Mouse (Mus musculus) CH12.LX (cell line): ENCODE results near the gene Sema4g. TPM values are rescaled to one million over a fixed set of nuclear protein-coding genes. Genes with fewer than 3 reads are reported as not detected.

Experiments
- DNase-seq: peaks from one replicate; pipeline ENCODE4 v3.0.0-alpha.2; 2013; ENCODE audit errors: extremely low read depth
- H3K27ac ChIP-seq: 2 replicates; pipeline ENCODE4 v1.5.1; 2012; ENCODE audit warnings: low read depth, mild to moderate bottlenecking, control low read depth, moderate library complexity; ENCODE audit not compliant: insufficient read depth
- H3K27me3 ChIP-seq: replicated peaks from 2 replicates; pipeline ENCODE3; 2012; ENCODE audit warnings: inconsistent platforms
- H3K36me3 ChIP-seq, 2 experiments: replicated peaks in 1 of 2; 2 replicates each; pipeline versions ENCODE3 to v1.6.1; 2012; ENCODE audit warnings: inconsistent platforms in 1 of 2, low read length in 1 of 2, mild to moderate bottlenecking in 1 of 2, mixed read lengths in 1 of 2, moderate library complexity in 1 of 2; ENCODE audit not compliant: control insufficient read depth in 1 of 2, insufficient read depth in 1 of 2
- H3K4me1 ChIP-seq, 2 experiments: 2 replicates each; pipeline ENCODE4 v1.6.1; 2012; ENCODE audit warnings: inconsistent platforms in 1 of 2, moderate library complexity in 1 of 2; ENCODE audit not compliant: insufficient read depth in 2 of 2, control insufficient read depth in 1 of 2
- H3K4me2 ChIP-seq: 2 replicates; pipeline ENCODE4 v1.6.1; 2012; ENCODE audit warnings: low read depth, mild to moderate bottlenecking, control low read depth; ENCODE audit not compliant: poor library complexity, insufficient read depth, severe bottlenecking
- H3K4me3 ChIP-seq, 3 experiments: fragments of 150-350 bp in 1 of 3; sonication (generic) in 1 of 3; replicated peaks in 1 of 3; 2 replicates each; pipeline versions ENCODE3 to v1.5.1; 2011 to 2012; ENCODE audit warnings: low read depth in 2 of 3, low read length in 2 of 3, mild to moderate bottlenecking in 2 of 3, moderate library complexity in 2 of 3, control low read depth in 1 of 3, improper control_type of control experiment in 1 of 3, inconsistent platforms in 1 of 3, mixed read lengths in 1 of 3; ENCODE audit not compliant: poor library complexity in 1 of 3
- H3K79me2 ChIP-seq: replicated peaks from 2 replicates; pipeline ENCODE4 v1.6.1; 2012; ENCODE audit warnings: mild to moderate bottlenecking, moderate library complexity; ENCODE audit not compliant: control insufficient read depth, poor library complexity, insufficient read depth, severe bottlenecking; ENCODE audit errors: extremely low read depth
- H3K9ac ChIP-seq: 2 replicates; pipeline ENCODE4 v1.6.1; 2012; ENCODE audit warnings: low read depth, mild to moderate bottlenecking, control low read depth, moderate library complexity; ENCODE audit not compliant: insufficient read depth
- H3K9me3 ChIP-seq: replicated peaks from 2 replicates; pipeline ENCODE3; 2012; ENCODE audit warnings: low read length, inconsistent platforms, mixed read lengths
- BHLHE40 ChIP-seq: IDR thresholded peaks from 2 replicates; pipeline ENCODE4 v1.6.1; 2011; ENCODE audit warnings: mild to moderate bottlenecking, low read depth, low read length, improper control_type of control experiment
- CHD2 ChIP-seq: IDR thresholded peaks from 2 replicates; pipeline ENCODE4 v1.6.1; 2011; ENCODE audit warnings: low read length, improper control_type of control experiment
- CTCF ChIP-seq, 2 experiments: IDR thresholded peaks in 1 of 2; conservative IDR thresholded peaks in 1 of 2; 2 replicates each; pipeline ENCODE4 v1.5.1; 2011 to 2012; ENCODE audit warnings: low read depth in 2 of 2, low read length in 2 of 2, improper control_type of control experiment in 1 of 2, inconsistent platforms in 1 of 2, mild to moderate bottlenecking in 1 of 2, moderate library complexity in 1 of 2
- E2F4 ChIP-seq: IDR thresholded peaks from 2 replicates; pipeline ENCODE4 v1.6.1; 2011; ENCODE audit warnings: low read depth, low read length, improper control_type of control experiment; ENCODE audit not compliant: insufficient replicate concordance
- ELF1 ChIP-seq: IDR thresholded peaks from 2 replicates; pipeline ENCODE4 v1.6.1; 2014; ENCODE audit warnings: low read depth, mild to moderate bottlenecking, inconsistent platforms, low read length, improper control_type of control experiment
- EP300 ChIP-seq: IDR thresholded peaks from 2 replicates; pipeline ENCODE4 v1.6.1; 2011; ENCODE audit warnings: low read length, improper control_type of control experiment
- ETS1 ChIP-seq: conservative IDR thresholded peaks from 2 replicates; pipeline ENCODE4 v1.6.1; 2012; ENCODE audit warnings: low read depth, mild to moderate bottlenecking, inconsistent platforms, low read length, improper control_type of control experiment, moderate library complexity
- GABPA ChIP-seq: IDR thresholded peaks from 2 replicates; pipeline ENCODE4 v1.6.1; 2012; ENCODE audit warnings: low read depth, low read length, improper control_type of control experiment, inconsistent platforms; ENCODE audit not compliant: insufficient replicate concordance
- IRF4 ChIP-seq: IDR thresholded peaks from 2 replicates; pipeline ENCODE4 v1.6.1; 2014; ENCODE audit warnings: low read depth, mild to moderate bottlenecking, inconsistent platforms, low read length, improper control_type of control experiment
- JUN ChIP-seq: IDR thresholded peaks from 2 replicates; pipeline ENCODE4 v1.6.1; 2011; ENCODE audit warnings: low read depth, mild to moderate bottlenecking, low read length, improper control_type of control experiment, moderate library complexity; ENCODE audit not compliant: insufficient read depth
- JUND ChIP-seq: conservative IDR thresholded peaks from 2 replicates; pipeline ENCODE4 v1.6.1; 2011; ENCODE audit warnings: low read depth, low read length, improper control_type of control experiment
- KAT2A ChIP-seq: IDR thresholded peaks from 2 replicates; pipeline ENCODE4 v1.6.1; 2012; ENCODE audit warnings: low read length, improper control_type of control experiment, inconsistent platforms; ENCODE audit not compliant: insufficient replicate concordance
- MAFK ChIP-seq: IDR thresholded peaks from 2 replicates; pipeline ENCODE4 v1.6.1; 2011; ENCODE audit warnings: low read length, improper control_type of control experiment; ENCODE audit not compliant: insufficient replicate concordance
- MAX ChIP-seq: IDR thresholded peaks from 2 replicates; pipeline ENCODE4 v1.6.1; 2011; ENCODE audit warnings: low read length, improper control_type of control experiment
- MXI1 ChIP-seq: IDR thresholded peaks from 2 replicates; pipeline ENCODE4 v1.6.1; 2011; ENCODE audit warnings: mild to moderate bottlenecking, low read depth, low read length, improper control_type of control experiment
- MYC ChIP-seq: IDR thresholded peaks from 2 replicates; pipeline ENCODE4 v1.6.1; 2011; ENCODE audit warnings: low read depth, mild to moderate bottlenecking, improper control_type of control experiment, low read length
- NELFE ChIP-seq: IDR thresholded peaks from 2 replicates; pipeline ENCODE4 v1.6.1; 2011; ENCODE audit warnings: low read depth, low read length, improper control_type of control experiment
- NRF1 ChIP-seq: IDR thresholded peaks from 2 replicates; pipeline ENCODE4 v1.6.1; 2014; ENCODE audit warnings: low read depth, mild to moderate bottlenecking, inconsistent platforms, low read length, improper control_type of control experiment, moderate library complexity
- PAX5 ChIP-seq: IDR thresholded peaks from 2 replicates; pipeline ENCODE4 v1.6.1; 2012; ENCODE audit warnings: low read length, inconsistent platforms, mixed read lengths
- POLR2A ChIP-seq: IDR thresholded peaks from 2 replicates; pipeline ENCODE4 v1.6.1; 2011; ENCODE audit warnings: low read depth, mild to moderate bottlenecking, improper control_type of control experiment, low read length
- POLR2AphosphoS2 ChIP-seq: IDR thresholded peaks from 2 replicates; pipeline ENCODE4 v1.6.1; 2011; ENCODE audit warnings: low read depth, low read length, improper control_type of control experiment
- RAD21 ChIP-seq: IDR thresholded peaks from 2 replicates; pipeline ENCODE4 v1.6.1; 2011; ENCODE audit warnings: low read depth, mild to moderate bottlenecking, low read length, improper control_type of control experiment, moderate library complexity
- RCOR1 ChIP-seq: conservative IDR thresholded peaks from 2 replicates; pipeline ENCODE4 v1.6.1; 2012; ENCODE audit warnings: low read depth, mild to moderate bottlenecking, inconsistent platforms, low read length, improper control_type of control experiment
- SIN3A ChIP-seq: IDR thresholded peaks from 2 replicates; pipeline ENCODE4 v1.6.1; 2012; ENCODE audit warnings: low read length, improper control_type of control experiment, inconsistent platforms
- TBP ChIP-seq: conservative IDR thresholded peaks from 2 replicates; pipeline ENCODE4 v1.6.1; 2011; ENCODE audit warnings: low read depth, low read length, improper control_type of control experiment
- TCF12 ChIP-seq: IDR thresholded peaks from 2 replicates; pipeline ENCODE4 v1.6.1; 2014; ENCODE audit warnings: low read depth, mild to moderate bottlenecking, inconsistent platforms, low read length, improper control_type of control experiment
- ZC3H11A ChIP-seq: IDR thresholded peaks from 2 replicates; pipeline ENCODE4 v1.6.1; 2012; ENCODE audit warnings: low read depth, mild to moderate bottlenecking, inconsistent platforms, low read length, improper control_type of control experiment
- ZKSCAN1 ChIP-seq: IDR thresholded peaks from 2 replicates; pipeline ENCODE4 v1.6.1; 2012; ENCODE audit warnings: low read depth, inconsistent platforms, low read length, improper control_type of control experiment, borderline replicate concordance
- ZNF384 ChIP-seq: IDR thresholded peaks from 2 replicates; pipeline ENCODE4 v1.6.1; 2012; ENCODE audit warnings: low read depth, low read length, improper control_type of control experiment, inconsistent platforms
- dilution Hi-C: fragments of 300-500 bp; cut with MboI; formaldehyde crosslinking; loops from 2 replicates; pipeline ENCODE4 v1.14.3; 2020; ENCODE audit warnings: low sequenced_read_pairs; ENCODE audit not compliant: extremely low pct_unique_long_range_greater_than_20kb, extremely low pct_ligation_motif_present
- in situ Hi-C: fragments of 300-500 bp; cut with MboI; formaldehyde crosslinking; loops from 3 replicates; pipeline ENCODE4 v1.14.3; 2019; ENCODE audit warnings: low sequenced_read_pairs, low pct_ligation_motif_present, low pct_unique_long_range_greater_than_20kb, mixed read lengths
- polyA plus RNA-seq: library from polyadenylated mRNA; unstranded; fragments of >175 nt; gene quantifications from 2 replicates; pipeline ENCODE4 v1.2.1, GENCODE M21; 2012; ENCODE audit warnings: low read depth; ENCODE audit not compliant: insufficient read length
- total RNA-seq, 2 experiments: library from RNA; depleted of rRNA; stranded (reverse); fragments of 300-350 nt in 1 of 2; fragments of >200 nt in 1 of 2; gene quantifications; 2 replicates each; pipeline ENCODE4 v1.2.3; 2012 to 2014

Gene Sema4g
- total and polyA plus RNA-seq, 3 experiments, result 0.71 to 8.4 (median 1.1) TPM

- dilution Hi-C loops, result no loop called here
- Histone ChIP-seq H3K4me1 (peaks cover 4 to 30% of the 10 kb centered on the region in 2 experiments; a peak in 3 of 4 replicates), H3K9ac (no peak within 1 kb of the TSS), H3K4me3 (peak within 1 kb of the TSS in 1 of 3 experiments; percentile 70), H3K27me3 (peaks cover 63% of the 10 kb centered on the region), H3K9me3 (no peaks in the 10 kb centered on the region), H3K79me2 (no peaks in the 10 kb centered on the region), H3K4me2 (peak within 1 kb of the TSS; percentile 67), H3K27ac (no peak within 1 kb of the TSS), H3K36me3 (peaks cover 3 to 16% of the 10 kb centered on the region in 2 experiments)
- TF ChIP-seq ETS1 (no peak), CHD2 (no peak), MAX (no peak), TCF12 (no peak), GABPA (no peak), ZC3H11A (no peak), MAFK (no peak), RAD21 (no peak), RCOR1 (no peak), KAT2A (no peak)
- in situ Hi-C loops, result loop anchor here (25.0 kb wide), 1 partner anchor 458 kb away; no protein-coding TSS in a partner anchor
- no peak for DNase-seq
Measured at GRCm38 (mm10) chr19:45045651-45046050, 56.8 kb downstream of the Sema4g start, which contains the start of gene Pdzd7. Gene Pdzd7, minus strand, starts transcription at chr19:45045717.

- Histone ChIP-seq H3K4me3 (peak overlapping the region; percentile 65 to 93 (median 70)), H3K4me1 (peaks cover 4 to 29% of the 10 kb centered on the region in 2 experiments; a peak in 3 of 4 replicates), H3K9me3 (no peaks in the 10 kb centered on the region), H3K9ac (peak overlapping the region; percentile 50; the same call in 1 of the 2 replicates), H3K4me2 (peak overlapping the region; percentile 67), H3K79me2 (no peaks in the 10 kb centered on the region), H3K36me3 (peaks cover 3 to 22% of the 10 kb centered on the region in 2 experiments), H3K27ac (no peak overlapping the region), H3K27me3 (peaks cover 54% of the 10 kb centered on the region)
- in situ Hi-C loops (loop anchor here (25.0 kb wide), 1 partner anchor 459 kb away; no protein-coding TSS in a partner anchor), dilution Hi-C loops (no loop called here)
- DNase-seq, result peak; percentile 55
- TF ChIP-seq JUND, result no peak
- no peak for TF ChIP-seq PAX5
- no peak for TF ChIP-seq BHLHE40
- TF ChIP-seq KAT2A, result no peak
- no peak for TF ChIP-seq POLR2AphosphoS2
- no peak for TF ChIP-seq RAD21
- no peak for TF ChIP-seq ZNF384
- TF ChIP-seq IRF4, result no peak
- no peak for TF ChIP-seq MAFK
- TF ChIP-seq GABPA, result no peak
- no peak for TF ChIP-seq ZKSCAN1
- TF ChIP-seq NRF1, result peak; percentile 63
- TF ChIP-seq CHD2, result 0 out of 2 replicates have a peak, but pooled peaks have one; percentile 23
- TF ChIP-seq MXI1, result no peak
- TF ChIP-seq EP300, result no peak
- TF ChIP-seq JUN, result no peak
- TF ChIP-seq ZC3H11A, result no peak
- TF ChIP-seq MYC, result no peak
- TF ChIP-seq TBP, result no peak
- no peak for TF ChIP-seq ETS1
- peak; percentile 22; the same call in 1 of the 2 replicates for TF ChIP-seq ELF1
- TF ChIP-seq CTCF (conservative IDR thresholded peaks at IDR 0.05 in 1 of 2, IDR thresholded peaks at IDR 0.05 in 1 of 2; ENCODE audit: low read depth in 2 of 2, low read length in 2 of 2), result peak in 1 of 2 experiments; percentile 15; a peak in 1 of 4 replicates
- no peak for TF ChIP-seq POLR2A
- TF ChIP-seq E2F4, result no peak
- TF ChIP-seq NELFE, result no peak
- no peak for TF ChIP-seq SIN3A
- TF ChIP-seq TCF12, result no peak
- no peak for TF ChIP-seq RCOR1
Measured at GRCm38 (mm10) chr19:45046523-45047321, 57.8 kb downstream of the Sema4g start.
